ENCODE assay signal across 16 mouse cellular contexts in genomic region chr4:129235147-129235546, GRCm38 (mm10). TPM values are rescaled to one million over a fixed set of nuclear protein-coding genes. Genes with fewer than 3 reads are reported as not detected.
DNase-seq lines count a peak whose midpoint lies in the region; ATAC-seq and TF ChIP-seq lines count a peak whose summit lies in the region.
"Had no signal": no experiment of that assay in that cellular context is flagged by ENCODE, and none has a peak within 500 bp of the region (broad histone marks: within the 10 kb centered on the region; RNA-seq: fewer than 3 reads in every experiment).

No protein-coding gene starts in this region.

- no peak for TF ChIP-seq CTCF in kidney, adult 2 months (conservative IDR thresholded peaks at IDR 0.05; ENCODE audit: insufficient read depth, insufficient read length, low read depth, low read length)
- TF ChIP-seq CTCF in ES-Bruce4 (IDR thresholded peaks at IDR 0.05; ENCODE audit: low read depth, low read length) = no peak

- H3K27me3 ChIP-seq in kidney, adult 2 months (replicated peaks; ENCODE audit: control insufficient read depth, insufficient read depth, low read length) = no peaks in the 10 kb centered on the region
- H3K27me3 ChIP-seq in ES-Bruce4 (ENCODE audit: control insufficient read depth, insufficient read depth, low read length, poor library complexity, severe bottlenecking) = no peaks in the 10 kb centered on the region
- H3K27me3 ChIP-seq in liver, embryonic 16.5 days (ENCODE audit: control insufficient read depth, insufficient read depth, low read depth, low read length) = peaks cover 26% of the 10 kb centered on the region
- H3K27me3 ChIP-seq in forebrain, embryonic 16.5 days (replicated peaks; ENCODE audit: control insufficient read depth, insufficient read depth, low read length) = 0 out of 2 replicates have a peak, but pooled peaks cover 3% of the 10 kb centered on the region

- H3K9ac ChIP-seq in ES-Bruce4 (ENCODE audit: low read depth, poor library complexity, severe bottlenecking) = no peak overlapping the region
- peak overlapping the region; percentile 40 for H3K9ac ChIP-seq in liver, embryonic 16.5 days (ENCODE audit: low read depth, low read length)
- H3K9ac ChIP-seq in forebrain, embryonic 16.5 days (replicated peaks; ENCODE audit: low read depth, low read length) = no peak overlapping the region
- H3K9ac ChIP-seq: hindbrain, embryonic 12.5 days had no signal

- peaks cover 33% of the 10 kb centered on the region; the same call in 1 of the 2 replicates for H3K4me1 ChIP-seq in kidney, adult 2 months (ENCODE audit: control insufficient read depth, insufficient read depth, low read length)
- peaks cover 16% of the 10 kb centered on the region for H3K4me1 ChIP-seq in ES-Bruce4 (ENCODE audit: control insufficient read depth, insufficient read depth, low read length)
- peaks cover 74% of the 10 kb centered on the region for H3K4me1 ChIP-seq in liver, embryonic 16.5 days (ENCODE audit: control insufficient read depth, low read depth, low read length)
- peaks cover 13% of the 10 kb centered on the region for H3K4me1 ChIP-seq in forebrain, embryonic 16.5 days (replicated peaks; ENCODE audit: control insufficient read depth, insufficient read depth, low read length)

- no peaks in the 10 kb centered on the region for H3K36me3 ChIP-seq in kidney, adult 2 months (ENCODE audit: control insufficient read depth, insufficient read depth, low read length)
- no peaks in the 10 kb centered on the region for H3K36me3 ChIP-seq in ES-Bruce4 (ENCODE audit: control insufficient read depth, insufficient read depth, low read length, poor library complexity, severe bottlenecking)
- no peaks in the 10 kb centered on the region for H3K36me3 ChIP-seq in liver, embryonic 16.5 days (ENCODE audit: control insufficient read depth, insufficient read depth)
- H3K36me3 ChIP-seq in forebrain, embryonic 16.5 days (ENCODE audit: control insufficient read depth, insufficient read depth) = no peaks in the 10 kb centered on the region
- H3K36me3 ChIP-seq: heart, embryonic 10.5 days; hindbrain, embryonic 12.5 days had no signal

- no peak for TF ChIP-seq POLR2A in kidney, adult 2 months (IDR thresholded peaks at IDR 0.05; ENCODE audit: low read depth, low read length)
- TF ChIP-seq POLR2A in ES-Bruce4 (IDR thresholded peaks at IDR 0.05; ENCODE audit: insufficient read depth, low read length) = no peak

- ATAC-seq in liver, embryonic 16.5 days (ENCODE audit: low read depth) = peak; percentile 70
- ATAC-seq in forebrain, embryonic 16.5 days = no peak

- H3K4me2 ChIP-seq in liver, embryonic 16.5 days (ENCODE audit: low read depth, low read length) = peak overlapping the region; percentile 30
- H3K4me2 ChIP-seq in forebrain, embryonic 16.5 days (ENCODE audit: low read length) = no peak overlapping the region
- H3K4me2 ChIP-seq: hindbrain, embryonic 12.5 days had no signal

- H3K4me3 ChIP-seq in kidney, adult 2 months (ENCODE audit: insufficient read depth, low read depth, low read length) = no peak overlapping the region
- H3K4me3 ChIP-seq in ES-Bruce4 (ENCODE audit: low read depth, low read length) = no peak overlapping the region
- H3K4me3 ChIP-seq in liver, embryonic 16.5 days (ENCODE audit: low read depth, low read length) = no peak overlapping the region
- H3K4me3 ChIP-seq in forebrain, embryonic 16.5 days (replicated peaks; ENCODE audit: low read length) = no peak overlapping the region
- H3K4me3 ChIP-seq: hindbrain, embryonic 12.5 days; left cerebral cortex, adult 2 months; myocyte had no signal

- DNase-seq in kidney, adult 2 months = no peak
- DNase-seq in kidney, postnatal 10 days = no peak
- peak; percentile 87 for DNase-seq in c-Kit-positive CD71-positive TER-119-positive erythroid progenitor cells, embryonic 14.5 days (ENCODE audit: low spot score)
- DNase-seq in adipocyte (ENCODE audit: low spot score) = no peak
- DNase-seq in retina, postnatal 1 day = no peak
- DNase-seq: adrenal gland, adult 8-10 months; lung, adult 2 months; right cerebral cortex, postnatal 25 days; thymus, postnatal 4 days had no signal

- no peaks in the 10 kb centered on the region for H3K9me3 ChIP-seq in ES-Bruce4 (replicated peaks; ENCODE audit: control insufficient read depth, insufficient read depth, low read length, poor library complexity, severe bottlenecking)
- H3K9me3 ChIP-seq in liver, embryonic 16.5 days (replicated peaks; ENCODE audit: control insufficient read depth, low read length) = no peaks in the 10 kb centered on the region
- H3K9me3 ChIP-seq in forebrain, embryonic 16.5 days (ENCODE audit: control insufficient read depth, low read length) = no peaks in the 10 kb centered on the region
- H3K9me3 ChIP-seq: heart, embryonic 10.5 days; hindbrain, embryonic 12.5 days had no signal

- peak overlapping the region; percentile 73 for H3K27ac ChIP-seq in kidney, adult 2 months (ENCODE audit: insufficient read depth, low read depth, low read length)
- H3K27ac ChIP-seq in ES-Bruce4 (ENCODE audit: insufficient read depth, low read length) = peak overlapping the region; percentile 66
- peak overlapping the region; percentile 78 for H3K27ac ChIP-seq in liver, embryonic 16.5 days (ENCODE audit: low read length)
- no peak overlapping the region for H3K27ac ChIP-seq in forebrain, embryonic 16.5 days (ENCODE audit: low read length)
- H3K27ac ChIP-seq: heart, embryonic 10.5 days; hindbrain, embryonic 12.5 days; left cerebral cortex, adult 2 months had no signal

- WGBS in kidney, adult 2 months = 82% methylated on average over 3 of the region's 3 CpGs
- 32% methylated on average over 3 of the region's 3 CpGs for WGBS in liver, embryonic 16.5 days (ENCODE audit: insufficient replicate concordance)
- 85% methylated on average over 3 of the region's 3 CpGs for WGBS in forebrain, embryonic 16.5 days

- TF ChIP-seq EP300 in ES-Bruce4 (IDR thresholded peaks at IDR 0.05; ENCODE audit: insufficient read depth, low read depth, low read length) = no peak

RNA-seq across cellular contexts. Expression of gene C77080, which starts 26.1 kb away (rescaled TPM):
- polyA plus RNA-seq in kidney, adult 2 months (2012; rRNA removed) = 39.3 and 45.5 TPM in 2 replicates
- polyA plus RNA-seq in ES-Bruce4 (2011; ENCODE audit: insufficient read depth, insufficient read length, low read depth, missing spikeins) = 50.2 and 55.1 TPM in 2 replicates
- 0.85 and 0.97 TPM in 2 replicates for polyA plus RNA-seq in liver, embryonic 16.5 days (2015; fragmentation: Nextera tagmentation; extraction: Ambion mirVana)
- polyA plus RNA-seq in forebrain, embryonic 16.5 days (2015; fragmentation: Nextera tagmentation; extraction: Ambion mirVana) = 3.8 and 4.7 TPM in 2 replicates

RNA-seq across cellular contexts. Expression of gene Yars, which starts 45.6 kb away (rescaled TPM):
- 16.3 and 17.4 TPM in 2 replicates for polyA plus RNA-seq in kidney, adult 2 months (2012; rRNA removed)
- polyA plus RNA-seq in ES-Bruce4 (2011; ENCODE audit: insufficient read depth, insufficient read length, low read depth, missing spikeins) = 90.6 and 99.8 TPM in 2 replicates
- polyA plus RNA-seq in liver, embryonic 16.5 days (2015; fragmentation: Nextera tagmentation; extraction: Ambion mirVana) = 56.4 and 61.8 TPM in 2 replicates
- 116 and 122 TPM in 2 replicates for polyA plus RNA-seq in forebrain, embryonic 16.5 days (2015; fragmentation: Nextera tagmentation; extraction: Ambion mirVana)

RNA-seq across cellular contexts. Expression of gene S100pbp, which starts 45.6 kb away (rescaled TPM):
- 12.6 and 13.6 TPM in 2 replicates for polyA plus RNA-seq in kidney, adult 2 months (2012; rRNA removed)
- polyA plus RNA-seq in ES-Bruce4 (2011; ENCODE audit: insufficient read depth, insufficient read length, low read depth, missing spikeins) = 80.0 and 83.5 TPM in 2 replicates
- 6.1 and 6.3 TPM in 2 replicates for polyA plus RNA-seq in liver, embryonic 16.5 days (2015; fragmentation: Nextera tagmentation; extraction: Ambion mirVana)
- 16.9 and 17.2 TPM in 2 replicates for polyA plus RNA-seq in forebrain, embryonic 16.5 days (2015; fragmentation: Nextera tagmentation; extraction: Ambion mirVana)

RNA-seq across cellular contexts. Expression of gene Sync, which starts 52.3 kb away (rescaled TPM):
- polyA plus RNA-seq in kidney, adult 2 months (2012; rRNA removed) = 0.46 and 0.69 TPM in 2 replicates
- 0.87 and 0.90 TPM in 2 replicates for polyA plus RNA-seq in ES-Bruce4 (2011; ENCODE audit: insufficient read depth, insufficient read length, low read depth, missing spikeins)
- polyA plus RNA-seq in liver, embryonic 16.5 days (2015; fragmentation: Nextera tagmentation; extraction: Ambion mirVana) = 0.13 and 0.33 TPM in 2 replicates
- 0.31 and 0.38 TPM in 2 replicates for polyA plus RNA-seq in forebrain, embryonic 16.5 days (2015; fragmentation: Nextera tagmentation; extraction: Ambion mirVana)
